Mouse (Mus musculus) limb, embryonic 15.5 days (tissue): ENCODE measurements around the gene Olfr69. TPM values are rescaled to one million over a fixed set of nuclear protein-coding genes. Genes with fewer than 3 reads are reported as not detected.

Experiments used
- polyA plus RNA-seq: library from polyadenylated mRNA; unstranded; fragments of >200 nt; fragmentation: Nextera tagmentation; extraction: Ambion mirVana; gene quantifications from 2 replicates; pipeline ENCODE4 v1.2.1, GENCODE M21; 2015

Olfr69 gene
- polyA plus RNA-seq, 1 experiment from 2014 or later = not detected

Other genes starting within 250 kb of the Olfr69 start
- gene Olfr612, start 228.9 kb downstream of the Olfr69 start, polyA plus RNA-seq = not detected in 2 replicates
- gene Olfr613, start 223.5 kb downstream of the Olfr69 start, polyA plus RNA-seq = not detected in 2 replicates
- gene Olfr615, start 215.5 kb downstream of the Olfr69 start, polyA plus RNA-seq = not detected in 2 replicates
- not detected in 2 replicates for gene Olfr616, start 202.5 kb downstream of the Olfr69 start, polyA plus RNA-seq
- gene Olfr617, start 198.5 kb downstream of the Olfr69 start, polyA plus RNA-seq = not detected in 2 replicates
- gene Olfr618, start 181.5 kb downstream of the Olfr69 start, polyA plus RNA-seq = 0.04 TPM in 1 of 2 replicates, not detected in the other
- gene Olfr619, start 171.0 kb downstream of the Olfr69 start, polyA plus RNA-seq = not detected in 2 replicates
- gene Olfr620, start 159.1 kb downstream of the Olfr69 start, polyA plus RNA-seq = not detected in 2 replicates
- not detected in 2 replicates for gene Olfr622, start 128.9 kb downstream of the Olfr69 start, polyA plus RNA-seq
- not detected in 2 replicates for gene Olfr623, start 107.9 kb downstream of the Olfr69 start, polyA plus RNA-seq
- 0.02 and 0.03 TPM in 2 replicates for gene Olfr624, start 100.4 kb downstream of the Olfr69 start, polyA plus RNA-seq
- not detected in 2 replicates for gene Olfr625-ps1, start 88.9 kb downstream of the Olfr69 start, polyA plus RNA-seq
- not detected in 2 replicates for gene Olfr243, start 56.9 kb downstream of the Olfr69 start, polyA plus RNA-seq
- gene Olfr628, start 41.2 kb downstream of the Olfr69 start, polyA plus RNA-seq = not detected in 2 replicates
- gene Olfr629, start 26.7 kb downstream of the Olfr69 start, polyA plus RNA-seq = not detected in 2 replicates
- not detected in 2 replicates for gene Olfr630, start 14.3 kb downstream of the Olfr69 start, polyA plus RNA-seq
- gene Olfr68, start 8.1 kb upstream of the Olfr69 start, polyA plus RNA-seq = not detected in 2 replicates
- not detected in 2 replicates for gene Olfr67, start 20.2 kb upstream of the Olfr69 start, polyA plus RNA-seq
- 3,412 and 3,951 TPM in 2 replicates for gene Hbb-bt, start 42.4 kb upstream of the Olfr69 start, polyA plus RNA-seq
- gene Hbb-bs, start 56.5 kb upstream of the Olfr69 start, polyA plus RNA-seq = 10,346 and 10,923 TPM in 2 replicates
- gene Hbb-bh2, start 68.9 kb upstream of the Olfr69 start, polyA plus RNA-seq = not detected in 2 replicates
- 3.2 and 5.3 TPM in 2 replicates for gene Hbb-bh1, start 71.6 kb upstream of the Olfr69 start, polyA plus RNA-seq
- gene Hbb-y, start 81.6 kb upstream of the Olfr69 start, polyA plus RNA-seq = 236 and 533 TPM in 2 replicates
- not detected in 2 replicates for gene Olfr66, start 114.7 kb upstream of the Olfr69 start, polyA plus RNA-seq
- not detected in 2 replicates for gene Olfr64, start 122.9 kb upstream of the Olfr69 start, polyA plus RNA-seq
- gene Olfr65, start 131.9 kb upstream of the Olfr69 start, polyA plus RNA-seq = not detected in 2 replicates
- not detected in 2 replicates for gene Olfr631, start 157.2 kb upstream of the Olfr69 start, polyA plus RNA-seq
- not detected in 2 replicates for gene Olfr632, start 162.8 kb upstream of the Olfr69 start, polyA plus RNA-seq
- not detected in 2 replicates for gene Olfr633, start 172.8 kb upstream of the Olfr69 start, polyA plus RNA-seq
- gene Olfr635, start 199.6 kb upstream of the Olfr69 start, polyA plus RNA-seq = not detected in 2 replicates
- not detected in 2 replicates for gene Olfr638, start 227.2 kb upstream of the Olfr69 start, polyA plus RNA-seq
- gene Olfr639, start 245.7 kb upstream of the Olfr69 start, polyA plus RNA-seq = not detected in 2 replicates